Mouse (Mus musculus) forebrain, postnatal 0 days (tissue): ENCODE measurements around the gene Cstb. TPM values are rescaled to one million over a fixed set of nuclear protein-coding genes. Genes with fewer than 3 reads are reported as not detected.

Experiments
- ATAC-seq: fragments of 200-750 bp; cut with Nextera tagmentation; 2 replicates; pipeline ENCODE4 v1.8.0; 2017; ENCODE audit warnings: mild to moderate bottlenecking, moderate library complexity
- DNase-seq: peaks from one replicate; pipeline ENCODE4 v3.0.0-alpha.2; 2015
- H3K27ac ChIP-seq: fragments of 300-500 bp; sonication (generic); 2 replicates; pipeline ENCODE4 v1.5.1; 2014; ENCODE audit warnings: low read depth, mild to moderate bottlenecking, antibody characterized with exemption, low read length, moderate library complexity, mixed read lengths
- H3K27me3 ChIP-seq: fragments of 300-500 bp; sonication (generic); 2 replicates; pipeline ENCODE4 v1.6.1; 2014; ENCODE audit warnings: mild to moderate bottlenecking, low read length, mixed read lengths; ENCODE audit not compliant: insufficient read depth
- H3K36me3 ChIP-seq: fragments of 300-500 bp; sonication (generic); 2 replicates; pipeline ENCODE4 v1.6.1; 2014; ENCODE audit warnings: mild to moderate bottlenecking, moderate library complexity; ENCODE audit not compliant: insufficient read depth
- H3K4me1 ChIP-seq: fragments of 300-500 bp; sonication (generic); 2 replicates; pipeline ENCODE4 v1.6.1; 2014; ENCODE audit warnings: antibody characterized with exemption; ENCODE audit not compliant: insufficient read depth
- H3K4me2 ChIP-seq: fragments of 300-500 bp; sonication (generic); 2 replicates; pipeline ENCODE4 v1.6.1; 2014; ENCODE audit warnings: low read depth, mild to moderate bottlenecking, moderate library complexity
- H3K4me3 ChIP-seq: fragments of 300-500 bp; sonication (generic); 2 replicates; pipeline ENCODE4 v1.5.1; 2014; ENCODE audit warnings: low read depth, low read length, mixed read lengths
- H3K9ac ChIP-seq: fragments of 300-500 bp; sonication (generic); 2 replicates; pipeline ENCODE4 v1.6.1; 2014; ENCODE audit warnings: mild to moderate bottlenecking
- H3K9me3 ChIP-seq: fragments of 300-500 bp; sonication (generic); 2 replicates; pipeline ENCODE4 v1.6.1; 2016; ENCODE audit warnings: low read length
- CTCF ChIP-seq: sonication (generic); IDR thresholded peaks from 2 replicates; pipeline ENCODE4 v1.5.1; 2016; ENCODE audit warnings: antibody characterized with exemption, control low read depth, low read depth
- WGBS: fragments of 180-500 bp; shearing (Covaris S2); extraction: QIAGEN DNeasy Blood & Tissue Kit; methylation state at CpG from one replicate; pipeline ENCODE4 v1.1.7; 2014; 5-methylcytosine and 5-hydroxymethylcytosine counted together
- polyA plus RNA-seq: library from polyadenylated mRNA; unstranded; fragments of >200 nt; fragmentation: Nextera tagmentation; extraction: Ambion mirVana; gene quantifications from 2 replicates; pipeline ENCODE4 v1.2.1, GENCODE M21; 2015
- total RNA-seq: library from RNA; depleted of rRNA; stranded (reverse); fragments of >200 nt; gene quantifications from 2 replicates; pipeline ENCODE4 v1.2.3, GENCODE M21; 2014; rRNA removed

Cstb gene
- 55.2 and 59.0 TPM in 2 replicates for total RNA-seq
- 147 and 190 TPM in 2 replicates for polyA plus RNA-seq

GRCm38 (mm10) chr10:78425181-78426041 is at the start of gene Cstb:
Gene Cstb (plus strand): TSS chr10:78425669.
- peak; percentile 96 for ATAC-seq
- Histone ChIP-seq H3K36me3 (peaks cover 15% of the 10 kb centered on the region), H3K9me3 (no peaks in the 10 kb centered on the region), H3K4me1 (peaks cover 8% of the 10 kb centered on the region; the same call in 1 of the 2 replicates), H3K27me3 (no peaks in the 10 kb centered on the region), H3K4me3 (peak within 1 kb of the TSS; percentile 81), H3K9ac (peak within 1 kb of the TSS; percentile 97), H3K4me2 (peak within 1 kb of the TSS; percentile 78), H3K27ac (peak within 1 kb of the TSS; percentile 76)
- no peak for TF ChIP-seq CTCF
- 2% methylated on average over 40 of the region's 40 CpGs for WGBS
- DNase-seq = peak; percentile 88

- TF ChIP-seq CTCF = no peak
- WGBS = 94% methylated on average over 7 of the region's 7 CpGs
Measured at GRCm38 (mm10) chr10:78378516-78378915, 47.0 kb upstream of the Cstb start.

GRCm38 (mm10) chr10:78383567-78383966 is 41.9 kb upstream of the Cstb start:
- no peak for TF ChIP-seq CTCF
- Histone ChIP-seq H3K4me3 (no peak overlapping the region), H3K36me3 (no peaks in the 10 kb centered on the region), H3K4me2 (no peak overlapping the region), H3K9ac (no peak overlapping the region), H3K9me3 (no peaks in the 10 kb centered on the region), H3K27me3 (no peaks in the 10 kb centered on the region), H3K27ac (no peak overlapping the region), H3K4me1 (no peaks in the 10 kb centered on the region)
- DNase-seq (no peak), ATAC-seq (no peak)
- WGBS = 73% methylated on average over 3 of the region's 3 CpGs

More at GRCm38 (mm10) chr10:78378516-78378915, 47.0 kb upstream of the Cstb start:
- no peak overlapping the region for H3K4me2 ChIP-seq
- ATAC-seq (no peak), DNase-seq (no peak)
- H3K36me3 ChIP-seq = no peaks in the 10 kb centered on the region
- no peak overlapping the region for H3K27ac ChIP-seq
- no peaks in the 10 kb centered on the region for H3K4me1 ChIP-seq
- no peak overlapping the region for H3K4me3 ChIP-seq
- H3K9me3 ChIP-seq = no peaks in the 10 kb centered on the region
- H3K27me3 ChIP-seq = no peaks in the 10 kb centered on the region
- no peak overlapping the region for H3K9ac ChIP-seq

GRCm38 (mm10) chr10:78385520-78385919 is 39.9 kb upstream of the Cstb start:
- no peak for TF ChIP-seq CTCF
- Histone ChIP-seq H3K9me3 (no peaks in the 10 kb centered on the region), H3K4me3 (no peak overlapping the region), H3K27me3 (no peaks in the 10 kb centered on the region), H3K4me2 (no peak overlapping the region), H3K36me3 (no peaks in the 10 kb centered on the region), H3K4me1 (0 out of 2 replicates have a peak, but pooled peaks cover 3% of the 10 kb centered on the region), H3K9ac (no peak overlapping the region), H3K27ac (no peak overlapping the region)
- ATAC-seq = no peak
- no peak for DNase-seq
- 78% methylated on average over 5 of the region's 5 CpGs for WGBS

- TF ChIP-seq CTCF = no peak
- ATAC-seq (peak; percentile 71), DNase-seq (peak; percentile 16)
- Histone ChIP-seq H3K27me3 (no peaks in the 10 kb centered on the region; the same call in 1 of the 2 replicates), H3K4me2 (no peak overlapping the region), H3K27ac (no peak overlapping the region), H3K4me1 (0 out of 2 replicates have a peak, but pooled peaks cover 3% of the 10 kb centered on the region), H3K4me3 (no peak overlapping the region), H3K9ac (peak overlapping the region; percentile 19; the same call in 1 of the 2 replicates), H3K9me3 (no peaks in the 10 kb centered on the region), H3K36me3 (no peaks in the 10 kb centered on the region)
- 40% methylated on average over 20 of the region's 20 CpGs for WGBS
Measured at GRCm38 (mm10) chr10:78388216-78388980, 37.1 kb upstream of the Cstb start.

- TF ChIP-seq CTCF = no peak
- Histone ChIP-seq H3K9ac (no peak overlapping the region), H3K27me3 (no peaks in the 10 kb centered on the region; the same call in 1 of the 2 replicates), H3K27ac (no peak overlapping the region), H3K36me3 (no peaks in the 10 kb centered on the region), H3K4me1 (0 out of 2 replicates have a peak, but pooled peaks cover 7% of the 10 kb centered on the region), H3K4me3 (no peak overlapping the region), H3K9me3 (no peaks in the 10 kb centered on the region), H3K4me2 (no peak overlapping the region)
- WGBS = 24% methylated on average over 4 of the region's 4 CpGs
- DNase-seq = no peak
- no peak for ATAC-seq
Measured at GRCm38 (mm10) chr10:78390982-78391470, 34.4 kb upstream of the Cstb start.
